9 mouse cellular contexts compared by ENCODE assay signal in genomic region chr19:45736855-45737207, GRCm38 (mm10). TPM values are rescaled to one million over a fixed set of nuclear protein-coding genes. Genes with fewer than 3 reads are reported as not detected.
DNase-seq lines count a peak whose midpoint lies in the region; ATAC-seq lines count a peak whose summit lies in the region.
"Had no signal": no experiment of that assay in that cellular context is flagged by ENCODE, and none has a peak within 500 bp of the region (broad histone marks: within the 10 kb centered on the region; RNA-seq: fewer than 3 reads in every experiment).

No protein-coding gene starts in this region.

- peak overlapping the region; percentile 66 for H3K4me2 ChIP-seq in heart, embryonic 14.5 days (ENCODE audit: low read length)

- peaks cover 9 to 14% of the 10 kb centered on the region in 2 experiments; a peak in 3 of 4 replicates for H3K4me1 ChIP-seq in heart, embryonic 14.5 days (ENCODE audit: control insufficient read depth in 2 of 2, insufficient read depth in 2 of 2, low read length in 2 of 2)

- no peaks in the 10 kb centered on the region for H3K36me3 ChIP-seq in heart, embryonic 14.5 days (ENCODE audit: control insufficient read depth, insufficient read depth, low read length)

- peak; percentile 28 to 41 for DNase-seq in layer of hippocampus, postnatal 10 days (ENCODE audit: low spot score in 2 of 2)
- DNase-seq in layer of hippocampus, adult 8-10 months (ENCODE audit: low spot score in 2 of 2) = no peak
- peak; percentile 66 for DNase-seq in adrenal gland, postnatal 36 days
- DNase-seq in kidney, postnatal 14 days = peak; percentile 68
- peak; percentile 69 for DNase-seq in testis, postnatal 10 days (ENCODE audit: low spot score)
- no peak for DNase-seq in B cell, adult 2 months

- ATAC-seq in heart, embryonic 14.5 days (ENCODE audit: insufficient number of reproducible peaks, insufficient read depth, low FRiP score, low read depth) = peak; percentile 49; the same call in 1 of the 2 replicates
- ATAC-seq in megakaryocyte, adult 5-6 weeks (ENCODE audit: poor library complexity, severe bottlenecking) = peak; percentile 59

- H3K27me3 ChIP-seq in heart, embryonic 14.5 days (ENCODE audit: control insufficient read depth, insufficient read depth, low read length) = peaks cover 96% of the 10 kb centered on the region

- H3K4me3 ChIP-seq in heart, embryonic 14.5 days (ENCODE audit: control insufficient read depth in 1 of 2, insufficient read depth in 1 of 2, low read depth in 1 of 2, low read length in 2 of 2) = peak overlapping the region; percentile 0 to 29

- WGBS in heart, embryonic 14.5 days = 3% methylated on average over 28 of the region's 28 CpGs

- H3K9me3 ChIP-seq in heart, embryonic 14.5 days (ENCODE audit: control insufficient read depth, low read length) = no peaks in the 10 kb centered on the region

- H3K9ac ChIP-seq in heart, embryonic 14.5 days (ENCODE audit: low read length) = peak overlapping the region; percentile 50; the same call in 1 of the 2 replicates

- no peak overlapping the region for H3K27ac ChIP-seq in heart, embryonic 14.5 days (replicated peaks in 1 of 2; ENCODE audit: control insufficient read depth in 1 of 2, insufficient read depth in 1 of 2, low read depth in 2 of 2, low read length in 2 of 2)

RNA-seq across cellular contexts. Expression of gene Fgf8, which starts 5.9 kb away (rescaled TPM):
- not detected for total RNA-seq in layer of hippocampus, postnatal 10 days (2021)
- total RNA-seq in layer of hippocampus, adult 8-10 months (2022) = not detected
- total RNA-seq in adrenal gland, postnatal 36 days (2021) = not detected
- polyA plus RNA-seq in heart, embryonic 14.5 days (2014; fragmentation: Nextera tagmentation; extraction: Ambion mirVana) = 0.46 TPM in 1 of 2 replicates, not detected in the other
- not detected in 2 replicates for total RNA-seq in megakaryocyte, adult 5-6 weeks (2015)
- not detected in 2 replicates for total RNA-seq in megakaryocyte, adult 5-6 weeks (2017)
- total RNA-seq: left cerebral cortex, postnatal 10 days had no signal

RNA-seq across cellular contexts. Expression of gene Npm3, which starts 12.6 kb away (rescaled TPM):
- 10 to 100 TPM; 16.7 to 18.1 TPM for total RNA-seq in layer of hippocampus, postnatal 10 days (2021)
- total RNA-seq in layer of hippocampus, adult 8-10 months (2022) = 10 to 100 TPM in 2 of 4 experiments, 1 to 10 TPM in 2; 7.6 to 12.9 (median 9.1) TPM
- 10 to 100 TPM; 31.7 to 38.0 TPM for total RNA-seq in adrenal gland, postnatal 36 days (2021)
- polyA plus RNA-seq in heart, embryonic 14.5 days (2014; fragmentation: Nextera tagmentation; extraction: Ambion mirVana) = 9.8 and 10.2 TPM in 2 replicates
- 36.5 and 39.2 TPM in 2 replicates for total RNA-seq in megakaryocyte, adult 5-6 weeks (2015)
- 30.4 and 38.4 TPM in 2 replicates for total RNA-seq in megakaryocyte, adult 5-6 weeks (2017)

RNA-seq across cellular contexts. Expression of gene Mgea5, which starts 46.8 kb away (rescaled TPM):
- 100 to 1,000 TPM; 134 to 157 TPM for total RNA-seq in layer of hippocampus, postnatal 10 days (2021)
- 100 to 1,000 TPM; 137 to 170 (median 155) TPM for total RNA-seq in layer of hippocampus, adult 8-10 months (2022)
- total RNA-seq in adrenal gland, postnatal 36 days (2021) = 10 to 100 TPM; 58.5 to 67.4 TPM
- 47.0 and 47.1 TPM in 2 replicates for polyA plus RNA-seq in heart, embryonic 14.5 days (2014; fragmentation: Nextera tagmentation; extraction: Ambion mirVana)
- 91.8 and 94.7 TPM in 2 replicates for total RNA-seq in megakaryocyte, adult 5-6 weeks (2015)
- 157 and 170 TPM in 2 replicates for total RNA-seq in megakaryocyte, adult 5-6 weeks (2017)

Comparison
In these comparisons a context has a peak if more than half of its experiments do, and no peak if none do; other contexts are left out.
1. DNase-seq: peak in layer of hippocampus, postnatal 10 days (2 of 2), adrenal gland, postnatal 36 days (2 of 2), kidney, postnatal 14 days (single experiment) and testis, postnatal 10 days (single experiment); none in layer of hippocampus, adult 8-10 months (0 of 2) and B cell, adult 2 months (0 of 2).